Mouse (Mus musculus): ENCODE measurements around the gene Ankrd33b.
A peak's percentile ranks its signal among the peaks of the same experiment; 100 is the strongest.

The Ankrd33b gene

GRCm38 (mm10) chr15:31261094-31261493 is 106.4 kb downstream of the Ankrd33b start:
- no peak for DNase-seq

- peak; percentile 27 for DNase-seq
Observed at GRCm38 (mm10) chr15:31258693-31259439, 108.7 kb downstream of the Ankrd33b start.

- DNase-seq = peak; percentile 59
Observed at GRCm38 (mm10) chr15:31258029-31258692, 109.4 kb downstream of the Ankrd33b start.

GRCm38 (mm10) chr15:31257329-31257728 is 110.2 kb downstream of the Ankrd33b start:
- DNase-seq = no peak

- no peak for DNase-seq
Observed at GRCm38 (mm10) chr15:31255762-31256161, 111.8 kb downstream of the Ankrd33b start.

GRCm38 (mm10) chr15:31254939-31255535 is 112.5 kb downstream of the Ankrd33b start:
- DNase-seq = no peak

- DNase-seq = no peak
Observed at GRCm38 (mm10) chr15:31253963-31254362, 113.6 kb downstream of the Ankrd33b start.

- no peak for DNase-seq
Observed at GRCm38 (mm10) chr15:31253380-31253779, 114.1 kb downstream of the Ankrd33b start.

GRCm38 (mm10) chr15:31252590-31253311 is 114.8 kb downstream of the Ankrd33b start:
- DNase-seq = no peak

GRCm38 (mm10) chr15:31251189-31251588 is 116.3 kb downstream of the Ankrd33b start:
- no peak for DNase-seq

GRCm38 (mm10) chr15:31250676-31251075 is 116.8 kb downstream of the Ankrd33b start:
- DNase-seq = no peak

- no peak for DNase-seq
Observed at GRCm38 (mm10) chr15:31250027-31250426, 117.5 kb downstream of the Ankrd33b start.

- DNase-seq = peak; percentile 49
Observed at GRCm38 (mm10) chr15:31248882-31249281, 118.6 kb downstream of the Ankrd33b start.

- DNase-seq = no peak
Observed at GRCm38 (mm10) chr15:31247035-31247434, 120.5 kb downstream of the Ankrd33b start.

GRCm38 (mm10) chr15:31245934-31246333 is 121.6 kb downstream of the Ankrd33b start:
- no peak for DNase-seq

GRCm38 (mm10) chr15:31244696-31245445 is 122.7 kb downstream of the Ankrd33b start:
- DNase-seq = no peak

- DNase-seq = no peak
Observed at GRCm38 (mm10) chr15:31243260-31243659, 124.3 kb downstream of the Ankrd33b start.

All from embryo, embryonic 11 days (tissue).